Mouse (Mus musculus) layer of hippocampus, adult 11-12 months (tissue): ENCODE measurements around the gene Ugt1a6a.

Experiments used
- DNase-seq: peaks from one replicate; pipeline ENCODE4 v3.0.0; 2022; ENCODE audit warnings: low spot score

Ugt1a6a gene

GRCm38 (mm10) chr1:88229566-88229965 lies 95.0 kb downstream of the Ugt1a6a start:
- DNase-seq, result no peak

GRCm38 (mm10) chr1:88229986-88230385 lies 95.4 kb downstream of the Ugt1a6a start:
- no peak for DNase-seq

GRCm38 (mm10) chr1:88230421-88230820 lies 95.8 kb downstream of the Ugt1a6a start:
- DNase-seq, result no peak

GRCm38 (mm10) chr1:88230981-88231802 lies 96.6 kb downstream of the Ugt1a6a start:
- DNase-seq, result no peak

- DNase-seq, result no peak
These were observed 97.3 kb downstream of the Ugt1a6a start for GRCm38 (mm10) chr1:88231803-88232499.

GRCm38 (mm10) chr1:88232664-88233380 lies 98.2 kb downstream of the Ugt1a6a start:
- no peak for DNase-seq

- no peak for DNase-seq
These were observed 99.0 kb downstream of the Ugt1a6a start for GRCm38 (mm10) chr1:88233421-88234247.

GRCm38 (mm10) chr1:88234248-88234610 lies 99.6 kb downstream of the Ugt1a6a start:
- no peak for DNase-seq

GRCm38 (mm10) chr1:88234646-88235045 lies 100.0 kb downstream of the Ugt1a6a start:
- DNase-seq, result no peak

GRCm38 (mm10) chr1:88235046-88235893 lies 100.7 kb downstream of the Ugt1a6a start:
- DNase-seq, result no peak

- no peak for DNase-seq
These were observed 101.3 kb downstream of the Ugt1a6a start for GRCm38 (mm10) chr1:88235894-88236415.

- DNase-seq, result no peak
These were observed 102.7 kb downstream of the Ugt1a6a start for GRCm38 (mm10) chr1:88237311-88237710.

- no peak for DNase-seq
These were observed 104.2 kb downstream of the Ugt1a6a start for GRCm38 (mm10) chr1:88238771-88239170.

GRCm38 (mm10) chr1:88240072-88240471 lies 105.5 kb downstream of the Ugt1a6a start:
- DNase-seq, result no peak

GRCm38 (mm10) chr1:88240579-88240978 lies 106.0 kb downstream of the Ugt1a6a start:
- no peak for DNase-seq

- DNase-seq, result no peak
These were observed 109.3 kb downstream of the Ugt1a6a start for GRCm38 (mm10) chr1:88243861-88244260.

- no peak for DNase-seq
These were observed 111.3 kb downstream of the Ugt1a6a start for GRCm38 (mm10) chr1:88245881-88246280.

GRCm38 (mm10) chr1:88246386-88246785 lies 111.8 kb downstream of the Ugt1a6a start:
- no peak for DNase-seq

- no peak for DNase-seq
These were observed 113.1 kb downstream of the Ugt1a6a start for GRCm38 (mm10) chr1:88247660-88248059.

- no peak for DNase-seq
These were observed 114.0 kb downstream of the Ugt1a6a start for GRCm38 (mm10) chr1:88248658-88249057.

- no peak for DNase-seq
These were observed 115.0 kb downstream of the Ugt1a6a start for GRCm38 (mm10) chr1:88249596-88249995.
